Mouse (Mus musculus) cerebellum, adult 8-10 months (tissue): ENCODE data around the gene Nbr1.
A peak's percentile ranks its signal among the peaks of the same experiment; 100 is the strongest.

ENCODE experiments used
- DNase-seq: peaks from one replicate; pipeline ENCODE4 v3.0.0; 2022

Nbr1 gene

DNA sequence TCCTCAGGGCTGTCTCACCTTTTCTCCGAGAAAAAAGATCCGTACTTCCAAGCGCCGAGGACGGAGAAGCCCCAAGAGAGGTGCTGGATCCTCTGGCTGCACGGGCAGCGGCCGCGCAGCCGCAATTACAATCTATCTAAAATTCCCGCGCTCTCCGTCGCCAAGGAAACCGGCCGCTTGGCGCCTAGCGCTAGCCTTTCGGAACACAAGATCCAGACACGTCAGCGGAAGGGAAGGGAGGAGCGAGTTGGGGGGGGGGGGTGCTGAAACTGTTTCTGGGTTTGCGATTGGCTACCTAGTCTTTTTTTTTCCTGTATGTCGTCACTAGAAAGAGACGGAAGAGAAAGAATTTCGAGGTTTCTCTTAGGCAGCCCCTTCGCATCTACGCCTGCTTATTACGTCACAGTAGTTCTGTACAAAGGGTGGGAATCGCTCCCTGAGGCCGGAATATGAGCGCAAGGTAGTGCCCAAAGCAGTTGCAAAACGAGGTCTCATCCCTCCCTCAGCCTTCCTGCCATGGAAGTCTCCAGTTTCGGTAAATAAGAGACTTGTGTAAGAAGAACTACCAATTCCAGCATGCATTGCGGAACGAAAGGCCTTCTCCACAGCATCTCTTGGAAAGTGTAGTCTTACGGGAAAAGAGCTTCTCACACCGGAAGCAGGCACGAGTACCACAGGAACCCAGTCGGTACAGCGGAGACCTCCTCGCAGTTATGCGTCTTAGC is at the start of gene Nbr1, which contains the start of gene Brca1:
Nbr1 (plus strand) TSS at position 399 of the 725 bp plus-strand sequence.
Brca1 (minus strand) TSS at position 205 of the 725 bp plus-strand sequence.
- peak; percentile 90 for DNase-seq

DNA sequence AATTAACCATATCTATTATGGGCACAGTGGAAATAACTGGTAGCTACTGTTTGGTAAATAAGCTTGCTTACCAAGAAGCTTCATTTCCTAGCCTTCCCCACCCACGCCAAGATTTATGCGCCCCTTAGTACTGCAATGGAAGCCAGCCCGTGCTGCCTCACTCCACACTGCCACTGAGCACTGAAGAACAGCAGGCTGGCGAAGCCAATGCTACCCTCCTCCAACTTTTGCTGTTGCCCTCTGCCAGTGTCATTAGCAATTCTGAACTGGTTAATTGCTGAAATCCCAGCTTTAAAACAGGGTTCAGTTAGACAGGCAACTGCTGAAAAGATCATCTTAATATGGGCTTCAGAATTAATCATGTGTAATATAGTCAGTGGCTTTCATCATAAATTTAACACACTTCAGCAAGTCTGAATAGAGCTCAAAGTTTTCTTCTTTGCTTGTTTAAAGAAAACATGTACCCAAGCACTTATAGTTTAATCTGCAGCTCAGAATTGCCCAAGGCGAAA is 45.6 kb upstream of the Nbr1 start:
- no peak for DNase-seq

DNA sequence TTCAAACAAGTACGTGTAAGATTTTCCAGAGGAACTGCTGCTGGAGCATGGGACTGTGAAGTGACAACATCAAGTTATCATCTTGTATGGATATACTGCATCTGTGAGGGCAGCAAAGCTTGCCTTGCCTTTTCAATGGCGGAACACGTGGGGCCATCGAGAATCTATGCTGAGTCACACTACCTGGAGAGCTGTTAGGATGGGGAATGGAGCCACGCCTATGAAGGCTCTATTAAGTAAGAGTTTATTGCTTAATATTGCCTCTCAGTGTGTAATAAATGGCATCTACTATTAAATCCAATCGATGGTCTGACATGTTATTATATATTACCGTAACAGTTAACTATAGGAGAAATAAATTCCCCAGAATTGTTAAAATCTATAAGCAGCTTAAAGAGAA is 44.9 kb upstream of the Nbr1 start:
- no peak for DNase-seq

DNA sequence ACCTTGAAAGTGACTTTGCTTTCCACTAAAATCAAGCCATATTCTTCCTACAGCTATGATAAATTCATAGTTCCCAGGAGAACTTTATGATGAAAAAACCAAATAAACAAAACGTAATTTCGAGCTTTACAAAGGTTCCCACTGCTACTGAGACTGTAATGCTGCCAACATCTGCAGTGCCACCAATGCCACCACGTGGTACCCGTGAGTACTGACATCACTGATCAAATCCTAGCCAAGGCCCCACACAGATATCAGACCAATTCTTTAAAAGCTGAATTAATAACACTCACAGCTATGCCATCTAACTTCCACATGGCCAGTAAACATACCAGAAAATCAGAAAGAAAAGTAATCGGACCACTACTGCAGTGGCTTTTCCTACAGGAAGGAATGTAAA is 33.0 kb upstream of the Nbr1 start:
- DNase-seq, result no peak

DNA sequence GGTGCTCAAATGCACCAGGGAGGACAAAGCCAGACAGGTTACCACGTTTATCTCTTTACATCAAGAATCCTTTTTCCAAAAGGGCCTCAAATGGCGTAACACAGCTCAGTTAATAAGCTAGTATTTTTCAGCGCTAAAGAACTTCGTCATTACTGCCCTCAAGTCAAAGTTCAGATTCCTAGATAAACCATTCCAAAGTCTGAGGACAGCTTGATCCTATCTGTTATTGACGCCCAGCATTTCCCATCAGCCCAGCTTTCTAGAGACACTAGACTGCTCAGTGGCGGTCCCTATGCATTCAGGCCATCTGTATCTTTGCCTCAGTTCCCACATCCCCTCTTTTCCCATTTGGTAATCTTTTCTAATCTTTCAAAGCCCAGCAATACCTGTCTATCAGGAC is 32.6 kb upstream of the Nbr1 start:
- DNase-seq, result no peak

DNA sequence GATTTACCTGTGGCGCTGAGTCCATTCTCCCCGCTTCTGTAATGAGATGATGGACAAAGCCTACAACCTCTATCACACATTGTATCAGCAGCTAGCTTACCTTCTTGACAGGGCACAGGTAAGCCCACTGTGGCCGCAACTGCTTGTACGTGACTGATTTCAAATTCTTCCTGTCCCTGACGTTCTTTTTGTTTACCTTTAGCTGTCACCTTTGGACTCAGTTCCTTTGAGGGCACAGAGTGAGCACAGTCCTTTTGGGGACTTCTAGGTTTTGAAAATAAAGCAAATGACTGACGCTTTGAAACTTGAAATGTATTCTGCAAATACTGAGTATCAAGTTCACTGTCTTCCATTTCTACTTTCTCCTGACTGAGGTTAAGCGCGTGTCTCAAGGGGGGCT is 27.5 kb upstream of the Nbr1 start:
- DNase-seq, result no peak

DNA sequence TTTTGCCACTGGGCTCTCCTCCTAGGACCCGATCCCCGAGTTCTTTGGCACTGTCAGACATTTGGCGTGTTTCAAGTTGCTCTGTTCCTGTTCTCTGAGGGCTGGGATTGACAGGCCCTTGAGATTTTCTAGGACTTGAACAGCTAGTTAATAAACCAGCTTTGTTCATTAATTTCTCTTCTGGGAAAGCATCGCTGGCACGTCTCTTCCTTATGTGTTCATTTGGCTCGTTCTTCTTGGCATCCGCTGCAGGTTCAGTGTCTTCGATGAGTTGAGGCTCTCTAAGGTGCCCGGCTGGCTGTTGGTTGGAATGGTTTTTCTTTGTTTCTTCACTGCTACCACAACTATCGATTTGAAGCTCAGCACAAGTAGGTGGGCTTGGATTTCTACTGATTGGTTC is 26.9 kb upstream of the Nbr1 start:
- no peak for DNase-seq

DNA sequence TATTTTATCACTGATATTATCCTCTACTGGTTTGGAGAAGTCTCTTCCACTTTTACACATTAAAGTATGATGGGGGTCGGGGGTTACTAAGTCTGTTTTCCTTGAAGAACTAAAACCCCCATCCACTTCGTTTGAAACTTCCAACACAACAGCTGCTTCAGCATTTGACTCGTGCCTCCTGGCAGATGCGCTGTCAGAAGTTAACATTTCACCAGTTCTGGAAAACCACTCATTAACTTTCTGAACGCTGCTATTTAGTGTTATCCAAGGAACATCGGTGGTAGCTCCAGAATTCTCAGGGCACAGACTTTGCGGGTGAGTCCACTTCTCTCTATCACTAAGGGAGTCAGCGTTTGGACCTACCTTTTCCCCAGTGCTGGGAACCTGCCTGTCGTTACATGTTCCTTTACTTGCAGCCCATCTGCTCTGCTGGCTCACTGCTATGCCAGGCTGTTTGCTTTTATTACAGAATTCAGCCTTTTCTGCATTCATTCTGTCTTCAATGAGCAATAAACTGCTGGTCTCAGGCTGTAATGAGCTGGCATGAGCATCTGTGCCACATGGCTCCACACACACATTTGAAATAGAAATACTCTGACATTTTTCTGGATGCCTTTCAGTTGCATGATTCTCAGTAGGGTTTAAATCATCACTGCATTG is 25.9 kb upstream of the Nbr1 start:
- DNase-seq, result no peak

DNA sequence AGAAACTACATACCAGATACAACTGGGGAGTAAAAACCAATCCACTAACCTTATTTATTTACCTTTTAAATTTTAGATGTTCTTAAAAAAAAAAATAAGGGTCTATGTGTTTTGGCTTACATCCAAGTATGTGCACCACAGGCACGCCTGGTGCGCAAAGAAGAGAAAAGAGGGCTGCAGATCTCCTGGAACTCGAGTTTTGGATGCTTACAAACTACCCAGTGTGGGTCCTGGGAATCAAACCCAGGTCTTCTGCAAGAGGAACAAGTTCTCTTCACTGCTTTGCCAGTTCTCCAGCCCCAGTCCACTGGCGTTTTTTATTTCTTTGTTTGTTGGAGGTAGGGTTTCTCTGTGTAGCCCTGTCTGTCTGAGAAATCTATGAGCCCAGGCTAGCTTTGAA is 25.3 kb upstream of the Nbr1 start:
- no peak for DNase-seq

DNA sequence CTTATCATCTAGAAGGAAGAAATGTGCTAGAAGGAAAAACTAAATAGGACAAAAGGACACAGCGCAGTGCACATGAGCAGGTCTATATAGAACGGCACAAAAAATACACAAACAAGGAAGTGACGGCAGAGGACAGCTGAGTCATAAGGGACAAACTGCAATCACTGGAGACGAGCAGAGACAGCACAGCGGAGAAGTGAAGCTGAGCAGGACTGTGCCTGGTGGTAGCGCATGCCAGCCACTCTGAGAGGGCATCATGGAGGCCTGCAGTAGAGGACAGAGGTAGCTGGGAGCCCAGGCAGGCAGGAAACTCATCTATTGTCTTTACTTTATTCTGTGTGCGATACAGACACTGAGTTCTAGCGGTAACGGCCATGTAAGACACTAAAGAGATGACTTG is 8.4 kb upstream of the Nbr1 start:
- no peak for DNase-seq

DNA sequence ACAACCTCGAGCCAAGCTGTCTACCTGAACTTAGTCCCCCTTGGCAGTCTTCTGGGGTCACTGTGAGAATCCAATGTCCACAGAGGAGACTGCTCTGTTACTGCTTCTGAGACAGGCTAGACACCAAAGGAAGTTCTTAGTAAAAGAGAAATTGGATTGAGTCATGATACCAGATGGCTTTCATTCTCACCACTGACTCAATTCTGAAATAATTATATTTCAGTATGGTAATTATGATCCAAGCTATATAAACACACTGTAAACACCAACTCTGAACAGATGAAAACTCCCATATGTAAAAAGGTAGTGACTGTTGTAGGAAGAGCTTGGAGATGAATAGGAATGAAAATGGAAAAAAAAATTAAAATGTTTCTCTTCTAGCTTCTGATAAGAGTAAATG is 7.8 kb upstream of the Nbr1 start:
- no peak for DNase-seq

DNA sequence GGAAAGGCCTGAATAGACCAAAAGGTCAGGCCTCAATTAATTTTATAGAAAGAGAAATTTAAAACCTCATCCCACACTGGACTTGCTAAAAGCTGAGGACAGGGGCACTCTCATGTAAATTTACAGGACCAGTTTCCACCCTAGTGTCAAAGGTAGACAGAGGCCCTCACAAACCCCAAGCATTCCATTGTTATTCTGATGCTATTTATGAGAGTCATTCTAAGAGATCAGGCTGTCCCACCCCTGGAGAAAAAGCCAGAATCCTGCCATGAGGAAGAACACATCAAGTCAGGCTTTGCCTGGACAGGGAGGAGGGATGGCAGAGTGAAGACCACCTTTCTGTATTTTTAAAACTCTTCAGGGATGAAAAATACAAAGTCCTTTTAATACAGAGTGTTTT is 3.4 kb upstream of the Nbr1 start:
- DNase-seq, result no peak

DNA sequence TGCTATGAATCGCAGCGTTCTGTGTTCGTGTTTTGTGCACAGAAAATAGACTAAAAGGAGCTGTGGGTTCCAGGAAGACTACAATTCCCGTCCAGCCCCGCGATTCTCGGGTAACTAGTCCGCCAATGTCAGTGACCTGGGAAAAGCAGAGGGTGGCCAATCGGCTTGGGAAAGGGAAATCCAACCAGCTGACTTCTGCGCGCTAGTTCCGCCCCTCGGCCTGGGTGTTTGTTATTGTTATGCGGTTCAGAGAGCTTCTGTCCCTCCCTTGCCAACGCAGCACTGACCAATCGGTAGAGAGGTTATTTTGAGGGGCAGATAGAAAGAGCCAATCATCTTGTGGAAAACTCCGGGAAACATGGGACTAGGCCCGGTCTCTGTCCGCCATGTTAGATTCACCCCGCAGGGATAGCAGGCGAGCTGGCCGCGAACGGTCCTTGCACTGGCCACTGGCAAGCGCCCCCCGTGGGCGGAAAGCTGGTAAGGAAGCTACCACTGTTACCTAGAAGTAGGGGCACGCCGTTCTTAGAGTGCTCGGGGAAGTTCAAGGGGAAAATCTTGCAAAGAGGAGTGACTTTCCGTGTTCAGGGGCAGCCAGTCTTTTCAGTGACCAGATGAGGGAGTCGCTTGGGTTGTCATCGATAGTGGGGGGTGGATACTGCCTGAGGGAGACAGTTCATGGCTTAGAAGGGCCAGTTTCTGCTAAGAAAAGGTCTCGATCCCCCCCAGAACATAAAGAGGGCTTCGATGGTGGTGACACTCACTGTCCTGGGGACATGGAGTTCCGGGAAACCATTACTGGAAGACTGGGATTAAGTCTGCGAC is 739 bp downstream of the Nbr1 start:
- peak; percentile 96 for DNase-seq

DNA sequence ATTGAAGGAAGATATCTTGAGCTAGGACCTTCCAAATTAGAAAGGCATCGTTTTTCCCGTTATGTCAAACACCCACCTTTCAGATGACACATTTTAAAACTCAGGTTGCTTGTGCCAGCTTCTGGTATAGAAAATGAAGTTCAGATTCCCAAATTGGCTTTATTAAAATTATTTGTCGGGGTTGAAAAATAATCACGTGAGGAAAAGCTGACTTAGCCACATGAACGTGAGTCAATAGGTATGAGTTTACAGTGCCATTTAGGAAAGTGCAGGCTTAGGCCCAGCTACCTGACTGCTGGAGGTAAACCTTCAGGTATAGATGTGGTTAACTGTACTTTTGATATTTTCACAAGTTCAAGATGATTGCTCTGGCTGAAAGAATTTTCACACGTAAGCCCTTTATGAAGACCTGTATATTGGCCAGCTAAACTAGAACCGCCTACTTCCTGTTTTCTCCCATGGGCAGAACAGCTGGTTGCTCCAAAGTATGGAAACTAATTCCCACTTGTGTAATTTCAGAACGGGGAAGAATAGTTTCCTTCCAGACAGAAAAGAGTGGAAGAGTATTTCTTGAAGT is 1.5 kb downstream of the Nbr1 start:
- DNase-seq, result no peak

DNA sequence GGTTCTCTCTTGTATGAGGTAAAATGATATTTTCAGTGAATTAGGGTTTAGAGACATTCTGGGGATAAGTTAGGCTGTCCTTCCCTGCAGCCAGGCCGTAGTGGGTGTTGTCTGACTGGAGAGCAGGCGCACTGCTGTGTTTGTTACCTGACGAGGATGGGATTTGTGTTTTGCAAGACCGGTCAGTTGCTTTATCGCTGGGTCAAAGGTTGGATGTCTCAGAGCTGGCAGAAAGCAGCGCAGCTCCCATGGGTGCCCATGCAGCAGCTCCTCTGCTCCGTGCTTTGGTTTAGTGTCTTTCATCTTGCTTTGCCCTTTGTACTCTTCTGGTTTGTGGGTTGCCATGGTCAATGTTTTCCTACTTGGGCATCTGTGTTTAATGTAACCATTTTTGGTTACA is 4.6 kb downstream of the Nbr1 start:
- no peak for DNase-seq

DNA sequence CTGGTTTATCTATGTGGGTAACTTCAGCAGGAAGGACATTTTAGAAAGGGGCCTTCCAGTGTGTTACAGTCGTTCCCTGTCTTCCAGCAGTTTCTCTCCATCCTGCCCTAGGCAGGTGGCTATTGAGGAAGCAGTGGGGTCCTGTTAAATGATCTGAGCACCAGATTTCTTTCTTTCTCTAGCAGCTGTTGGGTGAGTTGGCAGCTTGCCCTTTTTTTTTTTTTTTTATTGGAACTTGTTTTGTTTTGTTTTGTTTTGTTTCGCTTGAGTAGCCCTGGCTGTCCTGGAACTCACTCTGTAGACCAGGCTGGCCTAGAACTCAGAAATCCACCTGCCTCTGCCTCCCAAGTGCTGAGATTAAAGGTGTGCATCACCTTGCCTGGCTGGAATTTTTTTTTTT is 5.0 kb downstream of the Nbr1 start:
- DNase-seq, result no peak

DNA sequence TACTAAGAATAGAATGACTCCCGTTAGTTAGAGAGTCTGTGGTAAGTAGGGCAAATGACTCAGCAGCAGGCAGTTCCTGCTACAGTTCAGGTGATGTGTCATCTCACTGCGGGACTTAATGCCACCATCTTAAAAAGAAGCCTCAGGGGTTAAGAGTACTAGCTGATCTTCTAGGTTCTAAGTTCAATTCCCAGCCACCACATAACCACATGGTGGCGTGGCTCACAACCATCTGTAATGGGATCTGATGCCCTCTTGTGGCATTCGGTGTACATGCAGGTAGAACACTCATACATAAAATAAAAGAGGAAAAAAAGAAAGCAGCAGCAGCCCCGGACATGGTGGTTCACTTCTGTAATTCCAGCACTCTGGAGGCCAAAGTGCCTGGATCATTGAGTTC is 10.4 kb downstream of the Nbr1 start:
- DNase-seq, result peak; percentile 25

DNA sequence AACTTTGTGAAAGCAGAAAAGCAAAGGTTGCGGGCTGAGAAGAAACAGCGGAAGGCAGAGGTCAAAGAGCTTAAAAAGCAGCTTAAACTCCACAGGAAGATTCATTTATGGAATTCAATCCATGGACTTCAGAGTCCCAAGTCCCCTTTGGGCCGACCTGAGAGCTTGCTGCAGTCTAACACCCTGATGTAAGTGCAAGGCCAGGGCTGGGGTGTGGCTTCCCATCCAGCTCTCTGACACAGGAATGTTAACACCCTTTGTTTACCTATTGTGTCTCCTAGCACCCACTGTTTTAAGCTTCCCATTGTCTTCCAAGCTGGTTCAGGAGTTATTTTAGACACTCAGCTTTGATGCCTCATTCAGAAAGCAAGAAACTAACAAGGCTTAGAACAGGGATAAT is 16.5 kb downstream of the Nbr1 start:
- DNase-seq, result no peak

DNA sequence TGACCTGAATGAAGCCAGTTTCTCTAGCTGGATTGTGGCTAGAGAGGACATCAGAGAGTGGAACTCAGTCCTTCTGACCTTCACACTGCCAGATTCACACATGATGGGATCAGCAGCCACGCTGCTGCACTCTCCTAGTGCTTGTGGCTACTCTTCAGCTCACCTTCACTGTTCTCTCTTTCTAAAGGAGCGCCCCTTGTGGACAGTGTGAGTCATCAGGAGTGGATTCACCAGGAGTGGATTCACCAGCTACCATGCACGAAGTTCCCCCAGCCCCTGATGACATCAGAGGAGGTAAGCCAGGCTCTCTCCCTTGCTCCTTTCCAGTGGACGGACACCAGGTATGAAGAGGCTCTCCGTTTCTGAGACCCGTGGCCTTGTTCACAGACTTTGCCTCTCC is 24.2 kb downstream of the Nbr1 start:
- no peak for DNase-seq

DNA sequence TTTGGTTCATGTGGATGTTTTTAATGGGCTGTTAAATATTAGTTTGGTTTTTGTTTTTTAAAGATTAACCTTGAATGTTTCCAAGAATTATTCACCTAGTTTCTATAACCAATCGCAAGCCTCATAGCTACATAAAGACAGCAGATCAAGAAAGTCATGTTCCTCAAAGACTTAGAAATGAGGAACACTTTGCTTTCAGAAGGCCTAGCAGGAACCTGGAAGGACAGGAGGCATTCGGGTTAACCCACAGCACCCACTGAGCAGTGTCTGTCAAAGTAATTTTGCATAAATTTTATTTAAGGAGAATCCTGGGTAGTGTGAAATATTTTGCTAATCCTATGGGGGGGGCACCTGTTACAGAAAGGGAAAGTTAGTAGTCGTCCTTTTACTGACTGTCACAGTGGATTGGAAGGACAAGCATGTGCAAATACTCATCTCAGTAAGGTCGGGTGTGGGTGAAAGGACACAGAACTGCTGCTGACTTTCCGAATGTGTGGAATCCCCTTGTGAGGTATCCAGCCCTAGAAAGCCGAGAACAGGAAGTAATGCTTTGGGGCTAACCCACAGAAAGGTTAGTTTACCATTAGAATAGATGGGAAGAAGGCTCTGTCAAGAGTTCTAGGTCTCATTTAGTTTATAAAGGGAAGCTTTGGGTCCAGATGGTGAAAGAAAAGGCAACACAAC is 29.3 kb downstream of the Nbr1 start:
- no peak for DNase-seq

DNA sequence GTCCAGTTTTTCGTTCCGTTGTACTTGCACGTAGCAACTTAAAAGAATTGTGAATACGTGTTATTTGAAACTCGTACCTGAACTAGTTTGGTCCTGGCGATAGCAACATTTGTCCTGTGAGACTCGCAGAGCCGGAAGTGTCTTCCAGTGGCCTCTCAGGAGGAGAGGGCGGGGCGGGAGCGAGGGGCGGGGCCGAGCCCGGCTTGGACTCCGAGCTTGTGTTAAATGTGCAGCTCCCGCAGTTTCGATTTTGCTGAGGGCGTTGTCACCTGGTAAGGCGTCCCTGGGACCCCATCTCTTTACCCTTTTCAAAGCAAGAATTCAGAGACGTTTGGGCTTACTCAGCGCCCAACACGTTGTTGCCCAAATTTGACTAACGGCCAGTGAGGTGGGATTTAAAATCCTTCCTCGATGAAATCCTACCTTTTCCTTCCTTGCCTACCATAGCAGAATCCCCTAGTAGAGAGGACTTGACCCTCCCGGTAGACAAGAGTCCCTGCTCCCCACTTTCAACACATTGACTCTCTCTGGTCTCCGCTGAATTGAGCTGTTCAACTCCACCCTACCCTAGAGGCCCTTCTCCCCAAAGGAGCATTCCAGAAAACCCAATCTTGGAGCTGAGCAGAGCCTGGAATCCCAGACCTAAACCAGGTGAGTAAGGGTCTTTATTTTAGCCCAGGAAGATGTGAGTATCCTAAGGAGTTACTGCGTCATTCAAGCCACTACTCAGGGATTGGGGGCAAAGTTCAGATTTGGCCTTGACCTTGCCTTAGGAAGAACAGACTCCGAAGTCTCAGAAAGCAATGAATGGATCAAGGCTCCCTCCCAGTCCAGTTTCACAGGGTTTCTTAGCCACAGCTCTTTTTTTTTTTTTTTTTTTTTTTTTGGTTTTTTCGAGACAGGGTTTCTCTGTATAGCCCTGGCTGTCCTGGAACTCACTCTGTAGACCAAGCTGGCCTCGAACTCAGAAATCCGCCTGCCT is 30.4 kb downstream of the Nbr1 start, which contains the start of gene Tmem106a:
Tmem106a (plus strand) TSS at position 189 of the 982 bp plus-strand sequence.
- no peak for DNase-seq
